Mouse (Mus musculus) embryonic facial prominence, embryonic 13.5 days (tissue): ENCODE results near the gene Rabgap1l. TPM values are rescaled to one million over a fixed set of nuclear protein-coding genes. Genes with fewer than 3 reads are reported as not detected.

Experiments used
- ATAC-seq: fragments of 200-750 bp; cut with Nextera tagmentation; 2 replicates; pipeline ENCODE4 v1.8.0; 2017; ENCODE audit warnings: low read depth; ENCODE audit not compliant: insufficient number of reproducible peaks, insufficient read depth, low FRiP score, low TSS enrichment
- H3K27ac ChIP-seq: fragments of 300-500 bp; sonication (generic); 2 replicates; pipeline ENCODE4 v1.5.1; 2015; ENCODE audit warnings: moderate library complexity, mild to moderate bottlenecking, inconsistent platforms
- H3K27me3 ChIP-seq: fragments of 300-500 bp; sonication (generic); 2 replicates; pipeline ENCODE4 v1.6.1; 2015; ENCODE audit warnings: mild to moderate bottlenecking, inconsistent platforms
- H3K36me3 ChIP-seq: fragments of 300-500 bp; sonication (generic); 2 replicates; pipeline ENCODE4 v1.6.1; 2015; ENCODE audit warnings: mild to moderate bottlenecking, inconsistent platforms
- H3K4me1 ChIP-seq: fragments of 300-500 bp; sonication (generic); 2 replicates; pipeline ENCODE4 v1.6.1; 2015; ENCODE audit warnings: inconsistent platforms
- H3K4me2 ChIP-seq: fragments of 300-500 bp; sonication (generic); 2 replicates; pipeline ENCODE4 v1.6.1; 2015; ENCODE audit warnings: moderate library complexity, mild to moderate bottlenecking, inconsistent platforms
- H3K4me3 ChIP-seq: fragments of 300-500 bp; sonication (generic); 2 replicates; pipeline ENCODE4 v1.5.1; 2015; ENCODE audit warnings: mild to moderate bottlenecking, inconsistent platforms
- H3K9ac ChIP-seq: fragments of 300-500 bp; sonication (generic); 2 replicates; pipeline ENCODE4 v1.6.1; 2015; ENCODE audit warnings: mild to moderate bottlenecking, inconsistent platforms
- H3K9me3 ChIP-seq: fragments of 300-500 bp; sonication (generic); 2 replicates; pipeline ENCODE4 v1.6.1; 2016; ENCODE audit warnings: inconsistent platforms
- WGBS: fragments of 180-500 bp; shearing (Covaris S2); methylation state at CpG from one replicate; pipeline ENCODE4 v1.1.7; 2015; ENCODE audit warnings: mixed read lengths; 5-methylcytosine and 5-hydroxymethylcytosine counted together
- polyA plus RNA-seq: library from polyadenylated mRNA; unstranded; fragments of >200 nt; fragmentation: Nextera tagmentation; extraction: Ambion mirVana; gene quantifications from 2 replicates; pipeline ENCODE4 v1.2.1, GENCODE M21; 2015

The Rabgap1l gene
- polyA plus RNA-seq, 1 experiment from 2014 or later: 22.1 TPM

DNA sequence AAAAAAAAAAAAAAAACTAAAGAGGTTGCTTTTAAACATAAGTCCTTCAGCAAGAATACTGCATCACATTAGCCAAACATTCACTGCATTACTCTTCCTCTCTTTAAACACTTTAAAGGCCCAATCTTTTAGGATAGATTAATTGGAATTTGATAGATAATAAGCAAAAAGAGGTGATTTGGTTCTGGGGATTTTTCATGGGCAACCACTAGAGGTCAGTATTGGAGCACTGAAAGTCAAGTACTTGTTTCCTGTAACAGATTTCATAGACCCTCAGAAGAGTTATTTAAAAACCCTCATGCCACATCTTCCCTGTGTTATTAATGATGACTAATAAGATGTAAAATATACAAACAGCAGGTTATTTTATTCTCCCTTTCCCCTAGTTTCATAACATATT, 393.6 kb downstream of the Rabgap1l start:
- H3K4me3 ChIP-seq: no peak overlapping the region
- no peaks in the 10 kb centered on the region for H3K27me3 ChIP-seq
- ATAC-seq: no peak
- H3K9me3 ChIP-seq: no peaks in the 10 kb centered on the region
- H3K9ac ChIP-seq: no peak overlapping the region
- no peak overlapping the region for H3K27ac ChIP-seq
- H3K4me2 ChIP-seq: no peak overlapping the region
- no peaks in the 10 kb centered on the region for H3K4me1 ChIP-seq
- H3K36me3 ChIP-seq: no peaks in the 10 kb centered on the region

- H3K4me1 ChIP-seq: no peaks in the 10 kb centered on the region
- WGBS: 56% methylated on average over 2 of the region's 2 CpGs
- no peaks in the 10 kb centered on the region for H3K9me3 ChIP-seq
- no peaks in the 10 kb centered on the region for H3K36me3 ChIP-seq
- no peak overlapping the region for H3K4me2 ChIP-seq
- H3K4me3 ChIP-seq: no peak overlapping the region
- no peak overlapping the region for H3K27ac ChIP-seq
- ATAC-seq: no peak
- no peak overlapping the region for H3K9ac ChIP-seq
- H3K27me3 ChIP-seq: no peaks in the 10 kb centered on the region
Observed at GRCm38 (mm10) chr1:160397037-160397436, 396.0 kb downstream of the Rabgap1l start.

- H3K9ac ChIP-seq: no peak overlapping the region
- no peak for ATAC-seq
- no peaks in the 10 kb centered on the region for H3K4me1 ChIP-seq
- H3K36me3 ChIP-seq: no peaks in the 10 kb centered on the region
- no peaks in the 10 kb centered on the region for H3K9me3 ChIP-seq
- 60% methylated on average over 2 of the region's 2 CpGs for WGBS
- no peak overlapping the region for H3K27ac ChIP-seq
- H3K27me3 ChIP-seq: no peaks in the 10 kb centered on the region
- no peak overlapping the region for H3K4me3 ChIP-seq
- no peak overlapping the region for H3K4me2 ChIP-seq
Observed at GRCm38 (mm10) chr1:160387446-160387845, 405.6 kb downstream of the Rabgap1l start.

GRCm38 (mm10) chr1:160378367-160378766, 414.6 kb downstream of the Rabgap1l start:
- Histone ChIP-seq H3K9ac (no peak overlapping the region), H3K4me3 (no peak overlapping the region), H3K9me3 (no peaks in the 10 kb centered on the region), H3K27me3 (no peaks in the 10 kb centered on the region), H3K4me2 (no peak overlapping the region), H3K27ac (no peak overlapping the region), H3K36me3 (no peaks in the 10 kb centered on the region), H3K4me1 (no peaks in the 10 kb centered on the region; the same call in 1 of the 2 replicates)
- no peak for ATAC-seq
- 94% methylated on average over 1 of the region's 1 CpGs for WGBS

DNA sequence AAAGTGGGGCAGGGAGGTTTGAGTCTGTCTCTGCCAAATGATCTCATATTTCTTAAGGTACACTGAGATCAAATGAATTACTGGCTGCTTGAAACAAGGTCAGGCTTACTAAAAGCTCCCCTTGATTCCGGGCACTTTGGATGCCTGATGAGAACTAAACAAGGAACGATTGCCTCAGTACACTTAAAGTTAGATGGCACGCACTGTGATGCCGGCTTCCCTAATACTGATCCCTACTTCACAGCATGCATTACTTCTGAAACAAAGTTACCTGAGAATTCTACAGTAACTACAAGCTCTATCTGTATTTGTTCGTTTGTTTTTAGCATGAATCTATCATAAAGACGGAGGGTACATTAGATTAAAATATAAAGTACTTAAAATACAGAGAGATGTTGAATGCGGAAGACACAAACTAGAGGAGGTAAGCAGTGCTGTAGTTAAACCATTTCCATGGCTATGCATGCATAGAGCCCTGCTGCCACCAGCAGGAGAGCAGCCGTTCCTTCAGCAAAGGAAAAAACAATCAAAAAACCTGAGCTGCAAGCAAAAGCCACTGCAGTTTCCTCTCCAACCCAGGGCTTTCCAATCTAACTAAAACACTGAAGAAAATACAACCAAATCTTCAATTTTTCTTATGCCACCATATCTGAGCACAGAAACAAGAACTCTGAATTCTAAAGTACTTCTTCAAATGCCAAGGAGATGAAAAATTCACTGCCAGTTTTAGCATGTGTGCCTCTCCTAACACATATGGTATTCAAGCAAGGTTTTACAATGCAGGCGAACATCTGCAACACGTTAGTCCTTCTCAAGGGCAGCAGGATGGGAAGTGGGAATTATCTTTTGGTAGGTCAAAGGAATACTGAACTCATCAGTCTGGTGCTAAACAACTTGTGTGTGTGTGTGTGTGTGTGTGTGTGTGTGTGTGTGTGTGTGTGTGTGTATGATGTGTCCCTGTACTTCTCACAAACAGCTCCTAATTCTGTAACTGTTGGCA, 415.4 kb downstream of the Rabgap1l start:
- WGBS: 35% methylated on average over 10 of the region's 10 CpGs
- no peaks in the 10 kb centered on the region for H3K27me3 ChIP-seq
- H3K9me3 ChIP-seq: no peaks in the 10 kb centered on the region
- no peak overlapping the region for H3K27ac ChIP-seq
- no peaks in the 10 kb centered on the region; the same call in 1 of the 2 replicates for H3K4me1 ChIP-seq
- no peak for ATAC-seq
- H3K9ac ChIP-seq: no peak overlapping the region
- H3K4me3 ChIP-seq: no peak overlapping the region
- H3K36me3 ChIP-seq: no peaks in the 10 kb centered on the region
- peak overlapping the region; percentile 32 for H3K4me2 ChIP-seq

DNA sequence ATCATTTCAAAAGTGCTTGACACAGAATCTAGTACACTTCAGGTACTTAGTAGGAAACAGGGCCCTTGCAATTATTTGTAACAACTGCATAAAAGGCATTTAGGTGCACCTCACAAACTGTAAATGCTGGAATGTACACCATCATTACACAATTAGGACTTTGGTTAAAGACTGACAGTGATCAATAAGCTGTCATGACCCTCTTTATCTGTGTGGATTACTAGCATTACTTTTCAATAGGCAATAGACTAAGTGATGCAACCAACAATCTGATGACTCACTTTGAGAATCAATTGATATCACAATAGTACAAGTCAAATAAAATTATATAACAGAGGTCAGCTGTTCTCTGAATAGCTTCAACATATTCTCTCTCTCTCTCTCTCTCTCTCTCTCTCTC, 418.5 kb downstream of the Rabgap1l start:
- no peak overlapping the region for H3K4me2 ChIP-seq
- H3K9me3 ChIP-seq: no peaks in the 10 kb centered on the region
- H3K27me3 ChIP-seq: no peaks in the 10 kb centered on the region
- H3K4me1 ChIP-seq: no peaks in the 10 kb centered on the region; the same call in 1 of the 2 replicates
- no peak overlapping the region for H3K4me3 ChIP-seq
- no peak overlapping the region for H3K9ac ChIP-seq
- no peaks in the 10 kb centered on the region for H3K36me3 ChIP-seq
- no peak overlapping the region for H3K27ac ChIP-seq
- ATAC-seq: no peak

DNA sequence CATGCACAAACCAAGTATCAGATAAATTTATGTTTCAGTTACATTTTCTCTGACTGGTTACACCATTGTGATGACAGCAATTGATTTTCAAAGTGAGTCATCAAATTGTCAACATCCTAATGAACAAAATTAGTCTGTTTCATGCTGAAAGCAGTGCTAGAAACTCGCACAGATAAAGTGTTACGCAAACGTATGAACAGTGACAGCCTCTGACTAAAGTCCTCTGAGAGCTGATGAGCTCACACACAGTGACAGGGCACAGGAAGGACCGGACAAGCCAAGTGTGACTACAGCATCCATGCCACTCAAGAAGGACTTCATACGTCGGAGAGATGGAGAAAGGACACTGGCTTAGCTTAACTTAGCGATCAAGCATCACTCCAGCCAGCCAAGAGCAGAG, 419.7 kb downstream of the Rabgap1l start:
- Histone ChIP-seq H3K4me1 (no peaks in the 10 kb centered on the region; the same call in 1 of the 2 replicates), H3K4me3 (no peak overlapping the region), H3K4me2 (no peak overlapping the region), H3K9ac (no peak overlapping the region), H3K36me3 (no peaks in the 10 kb centered on the region), H3K27ac (no peak overlapping the region), H3K27me3 (no peaks in the 10 kb centered on the region), H3K9me3 (no peaks in the 10 kb centered on the region)
- no peak for ATAC-seq
- WGBS: 87% methylated on average over 7 of the region's 7 CpGs

DNA sequence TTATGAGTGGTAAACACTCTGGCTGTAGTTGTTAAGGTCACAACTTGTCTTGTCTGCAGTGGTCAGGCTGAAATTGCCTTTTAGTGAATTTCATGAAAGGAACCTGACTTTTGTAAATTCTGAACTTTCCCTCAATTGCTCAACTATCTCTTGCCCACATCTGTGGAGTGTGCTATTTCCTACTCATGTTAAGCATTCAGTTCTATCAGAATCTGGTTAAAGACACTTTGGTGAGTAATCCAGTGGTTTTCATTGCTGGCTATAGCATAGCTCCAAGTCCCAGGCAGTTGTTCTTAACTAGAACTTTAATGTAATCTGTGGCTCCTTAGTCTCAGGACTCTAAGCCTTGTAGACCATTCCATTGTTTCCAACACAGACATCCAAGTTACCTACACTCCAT, 421.3 kb downstream of the Rabgap1l start:
- Histone ChIP-seq H3K4me2 (no peak overlapping the region), H3K4me3 (no peak overlapping the region), H3K36me3 (no peaks in the 10 kb centered on the region), H3K9ac (no peak overlapping the region), H3K9me3 (no peaks in the 10 kb centered on the region), H3K27ac (no peak overlapping the region), H3K27me3 (no peaks in the 10 kb centered on the region), H3K4me1 (no peaks in the 10 kb centered on the region)
- no peak for ATAC-seq

DNA sequence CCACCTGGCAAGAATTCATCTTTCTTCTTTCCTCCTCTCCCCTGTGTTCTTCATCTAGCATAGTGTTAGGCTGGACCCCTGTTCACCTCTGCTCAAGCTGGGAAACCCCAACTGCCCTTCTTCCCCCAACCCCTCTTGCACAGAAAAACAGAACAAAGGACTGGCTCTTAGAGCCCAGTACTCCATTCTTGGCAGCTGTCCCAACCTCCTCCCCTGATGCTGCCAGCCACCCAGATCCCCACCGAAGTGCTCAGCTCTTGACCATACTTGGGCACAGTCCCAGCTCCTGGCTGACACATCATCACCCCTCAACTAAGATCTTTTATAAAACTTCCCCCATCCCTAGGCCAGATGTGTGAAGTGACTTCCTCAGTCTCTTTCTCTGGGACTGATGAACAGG, 422.5 kb downstream of the Rabgap1l start:
- Histone ChIP-seq H3K4me1 (no peaks in the 10 kb centered on the region), H3K4me3 (no peak overlapping the region), H3K4me2 (no peak overlapping the region), H3K27ac (no peak overlapping the region), H3K27me3 (no peaks in the 10 kb centered on the region), H3K9ac (no peak overlapping the region), H3K36me3 (no peaks in the 10 kb centered on the region), H3K9me3 (no peaks in the 10 kb centered on the region)
- WGBS: 45% methylated on average over 1 of the region's 1 CpGs
- ATAC-seq: no peak

- Histone ChIP-seq H3K4me1 (no peaks in the 10 kb centered on the region), H3K4me2 (no peak overlapping the region), H3K27ac (no peak overlapping the region), H3K4me3 (no peak overlapping the region), H3K9ac (no peak overlapping the region), H3K36me3 (no peaks in the 10 kb centered on the region), H3K27me3 (no peaks in the 10 kb centered on the region), H3K9me3 (no peaks in the 10 kb centered on the region)
- WGBS: 74% methylated on average over 3 of the region's 3 CpGs
- no peak for ATAC-seq
Observed at GRCm38 (mm10) chr1:160366615-160367014, 426.4 kb downstream of the Rabgap1l start.

DNA sequence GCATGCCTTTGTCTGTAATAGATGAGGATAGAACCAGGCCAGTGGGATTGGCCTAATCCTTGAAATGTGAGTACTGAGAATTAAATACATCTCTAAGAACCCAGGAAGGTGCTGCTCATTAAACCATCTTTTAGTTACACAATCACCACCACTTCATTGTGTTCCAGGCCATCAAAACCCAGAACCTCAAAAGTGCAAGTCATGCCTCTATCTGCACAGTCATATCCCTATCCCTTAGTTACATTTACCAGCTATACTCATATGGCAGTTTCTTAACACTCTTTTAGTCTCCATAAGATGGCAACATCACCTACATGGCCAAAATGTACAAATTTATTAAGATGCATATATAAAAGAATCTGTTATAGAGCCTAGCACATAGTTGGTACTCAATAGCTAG, 435.7 kb downstream of the Rabgap1l start:
- Histone ChIP-seq H3K27me3 (no peaks in the 10 kb centered on the region), H3K36me3 (no peaks in the 10 kb centered on the region), H3K9me3 (no peaks in the 10 kb centered on the region), H3K4me1 (peaks cover 1% of the 10 kb centered on the region), H3K27ac (no peak overlapping the region), H3K4me3 (no peak overlapping the region), H3K4me2 (no peak overlapping the region), H3K9ac (no peak overlapping the region)
- ATAC-seq: no peak

- Histone ChIP-seq H3K4me2 (no peak overlapping the region), H3K9ac (no peak overlapping the region), H3K36me3 (no peaks in the 10 kb centered on the region), H3K4me3 (no peak overlapping the region), H3K4me1 (peaks cover 14% of the 10 kb centered on the region), H3K9me3 (no peaks in the 10 kb centered on the region), H3K27ac (no peak overlapping the region), H3K27me3 (no peaks in the 10 kb centered on the region)
- 84% methylated on average over 6 of the region's 6 CpGs for WGBS
- ATAC-seq: no peak
Observed at GRCm38 (mm10) chr1:160353732-160354455, 439.1 kb downstream of the Rabgap1l start.
